Mouse (Mus musculus) left cerebral cortex, postnatal 36 days (tissue): ENCODE results near the gene Nos1. TPM values are rescaled to one million over a fixed set of nuclear protein-coding genes. Genes with fewer than 3 reads are reported as not detected.

ENCODE experiments used
- DNase-seq, 2 experiments: peaks; one replicate each; pipeline ENCODE4 v3.0.0; 2021 to 2022; ENCODE audit warnings: low spot score in 2 of 2, mixed read lengths in 1 of 2
- intact Hi-C: fragments of 180-260 bp; cut with DNase I; formaldehyde crosslinking; loops from one replicate; pipeline ENCODE4 v1.15.1; 2025
- total RNA-seq, 2 experiments: library from RNA; stranded (reverse); gene quantifications; 2 replicates each; pipeline ENCODE4 v1.2.3; 2021

The Nos1 gene
- 10 to 100 TPM; 26.0 to 31.0 TPM for total RNA-seq

- DNase-seq, result no peak
- intact Hi-C loops, result no loop called here
These were observed at the start of gene Nos1 for GRCm38 (mm10) chr5:117780681-117781080. TSS of gene Nos1 (plus strand) at chr5:117781032.

DNA sequence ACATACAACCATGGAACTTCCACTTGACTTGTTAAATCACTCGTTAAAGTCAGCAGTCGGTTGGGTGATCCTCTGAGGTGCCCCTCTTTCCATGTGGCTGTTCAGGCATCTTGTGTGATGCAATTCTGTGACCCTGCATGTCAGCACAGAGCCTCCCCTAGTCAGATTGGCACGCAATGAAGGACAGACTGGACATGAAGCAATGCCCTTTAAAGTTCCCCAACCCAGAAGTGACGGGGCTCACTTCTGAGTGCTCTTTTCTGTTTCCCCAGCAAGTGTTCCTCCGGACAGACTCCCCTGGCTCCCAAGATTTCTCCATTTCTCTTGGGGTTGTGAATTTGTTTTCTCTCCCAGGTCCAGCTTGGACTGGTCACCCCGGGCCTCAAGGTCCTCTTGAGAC, 49.5 kb upstream of the Nos1 start:
- intact Hi-C loops, result no loop called here
- DNase-seq, result no peak

GRCm38 (mm10) chr5:117744654-117745178, 36.1 kb upstream of the Nos1 start:
- intact Hi-C loops, result no loop called here
- peak; percentile 11 to 15 for DNase-seq

DNA sequence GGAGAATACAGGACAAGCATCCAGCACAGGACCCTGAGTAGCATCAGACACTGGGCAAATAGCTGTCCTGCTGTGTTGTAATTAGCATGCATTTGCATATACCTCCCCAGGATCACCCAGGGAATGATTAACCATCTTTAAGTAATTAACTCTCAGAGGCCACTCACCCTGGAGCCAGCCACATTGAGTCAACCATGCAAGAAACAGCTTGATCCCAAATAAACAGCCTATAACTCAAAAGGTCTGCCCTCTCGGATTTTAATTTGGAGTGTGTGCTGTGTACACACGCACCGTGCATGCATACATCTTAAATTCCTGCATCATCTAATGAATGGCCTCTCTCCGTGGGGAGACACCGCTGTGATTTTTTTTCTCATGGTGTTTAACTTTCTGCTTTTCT, 31.5 kb upstream of the Nos1 start:
- DNase-seq, result no peak
- intact Hi-C loops, result no loop called here

- no peak for DNase-seq
- intact Hi-C loops, result no loop called here
These were observed 22.9 kb upstream of the Nos1 start for GRCm38 (mm10) chr5:117757696-117758482.

GRCm38 (mm10) chr5:117761181-117761832, 19.5 kb upstream of the Nos1 start:
- intact Hi-C loops, result no loop called here

DNA sequence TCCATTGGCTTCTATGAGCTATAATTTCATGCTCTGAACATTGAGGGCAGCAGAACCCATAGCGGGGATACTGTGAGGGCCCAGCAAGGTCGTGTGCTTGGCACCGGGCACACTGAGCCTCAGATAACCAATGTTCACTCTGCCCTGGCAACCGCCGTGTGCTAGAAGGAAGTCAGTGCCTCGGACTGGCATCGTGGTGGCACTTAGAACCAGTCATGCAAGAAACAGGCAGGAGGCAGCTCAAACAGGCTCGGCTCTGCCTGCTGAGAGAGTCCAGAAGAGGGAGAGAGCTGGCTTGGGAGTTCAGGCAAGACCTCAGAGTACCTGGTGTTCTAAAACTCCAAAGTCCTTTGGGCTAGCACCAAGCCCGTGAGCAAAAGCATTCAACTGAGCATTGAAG, 16.3 kb upstream of the Nos1 start:
- no peak for DNase-seq
- intact Hi-C loops, result no loop called here

More at GRCm38 (mm10) chr5:117761181-117761832, 19.5 kb upstream of the Nos1 start:
- no peak for DNase-seq

- intact Hi-C loops, result no loop called here
- no peak for DNase-seq
These were observed 1.7 kb upstream of the Nos1 start for GRCm38 (mm10) chr5:117779175-117779574.

- DNase-seq, result no peak
- intact Hi-C loops, result no loop called here
These were observed 346 bp downstream of the Nos1 start for GRCm38 (mm10) chr5:117781178-117781577.

DNA sequence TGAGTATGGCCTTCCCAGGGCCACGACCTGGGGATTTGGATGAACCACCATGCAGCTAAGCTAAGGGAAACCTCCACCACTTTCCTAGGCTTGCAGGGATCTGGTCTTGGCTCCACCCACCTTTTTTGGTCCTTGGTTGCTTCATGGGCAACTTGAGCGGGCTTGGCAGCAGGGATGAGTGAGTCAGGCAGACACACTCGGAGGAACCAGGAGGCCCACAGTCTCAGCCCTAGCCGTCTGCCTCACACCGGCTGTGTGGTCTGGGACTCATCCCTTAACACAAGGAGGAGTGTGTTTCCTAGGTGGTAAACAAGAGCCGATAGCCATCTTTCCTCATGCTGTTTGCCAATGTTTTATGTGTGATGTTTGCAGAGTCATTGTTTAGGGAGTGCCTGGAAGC, 9.2 kb downstream of the Nos1 start:
- intact Hi-C loops, result no loop called here
- DNase-seq, result peak; percentile 20 to 59

GRCm38 (mm10) chr5:117791875-117792274, 11.0 kb downstream of the Nos1 start:
- no peak for DNase-seq
- intact Hi-C loops, result no loop called here

- intact Hi-C loops, result no loop called here
These were observed 20.0 kb downstream of the Nos1 start for GRCm38 (mm10) chr5:117800849-117801248.

DNA sequence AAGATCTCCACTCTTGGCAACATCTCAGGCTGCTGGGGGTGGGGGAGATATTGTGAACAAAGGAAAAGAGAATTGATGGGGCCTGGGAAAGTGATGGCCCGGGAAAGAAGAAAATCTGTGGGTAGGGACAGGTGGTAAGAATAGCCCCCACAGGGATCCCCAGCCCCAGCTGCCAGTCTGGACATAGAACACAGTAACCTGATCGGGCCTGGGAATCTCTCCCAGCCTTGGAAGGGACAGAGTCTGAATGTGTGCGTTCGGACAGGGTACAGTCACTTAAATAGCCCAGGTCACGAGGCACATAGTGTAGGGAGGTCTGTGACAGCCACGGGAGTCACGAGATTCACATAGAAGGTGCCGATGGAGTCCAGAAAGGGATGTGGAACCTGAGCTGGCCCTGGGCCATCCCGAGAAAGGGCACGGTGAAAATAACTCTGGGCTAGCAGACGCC, 21.3 kb downstream of the Nos1 start:
- intact Hi-C loops, result no loop called here
- DNase-seq, result no peak

More at GRCm38 (mm10) chr5:117800849-117801248, 20.0 kb downstream of the Nos1 start:
- DNase-seq, result no peak

DNA sequence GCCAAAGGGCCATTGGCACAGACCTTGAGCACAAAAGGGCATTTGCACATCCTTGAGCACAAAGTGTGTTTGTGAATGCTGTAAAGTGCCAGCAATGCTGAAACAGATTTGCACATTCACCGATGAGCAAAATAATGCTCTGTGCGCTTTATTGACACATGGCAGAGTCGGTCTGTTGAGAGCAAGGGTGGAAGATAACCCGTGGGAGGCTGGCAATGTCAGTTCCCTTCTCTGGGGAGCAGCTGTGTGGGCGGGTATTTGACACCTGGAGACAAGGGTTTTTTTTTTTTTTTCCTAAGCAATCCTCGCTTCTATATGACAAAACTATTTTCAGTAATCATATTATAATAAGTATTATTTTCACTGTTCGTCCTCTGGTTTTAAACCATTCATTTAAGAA, 22.7 kb downstream of the Nos1 start:
- intact Hi-C loops, result no loop called here
- DNase-seq, result no peak

GRCm38 (mm10) chr5:117810930-117811329, 30.1 kb downstream of the Nos1 start:
- intact Hi-C loops, result no loop called here
- DNase-seq, result no peak

DNA sequence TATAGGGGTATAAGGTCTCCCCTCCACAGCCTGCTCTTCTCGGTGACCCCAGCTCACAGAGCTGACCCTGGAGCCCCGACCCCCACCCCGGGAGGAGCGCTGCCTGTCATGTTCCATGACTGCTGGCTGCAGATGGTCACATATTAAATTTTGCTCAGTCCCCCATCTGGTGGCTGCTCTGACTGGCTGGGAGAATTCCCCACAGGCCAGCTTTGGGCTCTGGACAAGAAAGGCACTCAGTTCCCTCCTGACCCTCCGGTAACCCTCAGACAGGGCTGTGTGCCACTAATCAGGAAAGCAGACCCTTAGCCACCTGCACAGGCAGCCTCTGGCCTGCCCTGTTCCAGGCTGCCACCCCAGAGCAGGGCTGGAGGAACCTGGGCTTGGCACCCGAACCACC, 38.0 kb downstream of the Nos1 start:
- intact Hi-C loops, result no loop called here
- no peak for DNase-seq

DNA sequence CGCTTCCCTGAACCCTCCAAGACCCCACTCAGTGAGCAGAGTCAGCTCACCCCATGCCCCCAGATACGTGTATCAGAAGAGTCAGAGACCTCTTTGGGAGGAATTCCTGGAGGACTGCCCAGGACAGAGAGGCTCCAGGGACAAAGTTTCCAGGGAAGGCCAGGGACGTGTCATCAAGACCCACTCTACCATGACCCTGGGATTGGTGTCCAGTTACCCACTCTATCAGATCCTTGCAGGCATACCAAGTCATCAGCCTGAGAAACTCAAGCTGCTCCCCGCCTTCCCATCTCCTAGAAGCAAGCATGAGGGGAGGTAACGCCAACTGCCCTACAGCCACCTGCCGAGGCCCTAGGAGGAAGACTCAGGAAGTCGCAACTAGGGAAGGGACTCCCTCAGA, 39.6 kb downstream of the Nos1 start:
- intact Hi-C loops, result no loop called here

DNA sequence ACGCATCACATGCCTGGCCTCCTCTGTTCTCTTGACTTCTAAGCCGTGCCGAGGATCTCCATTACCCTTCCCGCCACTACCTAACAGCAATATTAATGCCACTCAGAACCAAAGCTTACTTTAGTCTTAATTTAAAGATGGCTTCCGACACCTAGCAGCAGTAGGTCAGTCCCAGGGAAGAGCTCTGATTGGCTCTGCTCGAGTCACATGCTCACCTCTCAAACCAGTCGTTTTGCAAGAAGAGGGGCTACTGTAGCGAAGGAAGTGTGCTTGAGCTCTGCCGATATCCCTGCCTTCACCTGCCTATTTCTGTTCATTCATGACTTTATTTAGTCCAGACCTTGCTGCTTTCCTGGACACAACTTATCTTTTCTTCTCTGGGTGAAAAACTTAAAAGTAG, 43.0 kb downstream of the Nos1 start:
- DNase-seq, result no peak
- intact Hi-C loops, result no loop called here

More for the DNA sequence above, 39.6 kb downstream of the Nos1 start:
- no peak for DNase-seq

GRCm38 (mm10) chr5:117824486-117824885, 43.7 kb downstream of the Nos1 start:
- intact Hi-C loops, result no loop called here
- no peak for DNase-seq

DNA sequence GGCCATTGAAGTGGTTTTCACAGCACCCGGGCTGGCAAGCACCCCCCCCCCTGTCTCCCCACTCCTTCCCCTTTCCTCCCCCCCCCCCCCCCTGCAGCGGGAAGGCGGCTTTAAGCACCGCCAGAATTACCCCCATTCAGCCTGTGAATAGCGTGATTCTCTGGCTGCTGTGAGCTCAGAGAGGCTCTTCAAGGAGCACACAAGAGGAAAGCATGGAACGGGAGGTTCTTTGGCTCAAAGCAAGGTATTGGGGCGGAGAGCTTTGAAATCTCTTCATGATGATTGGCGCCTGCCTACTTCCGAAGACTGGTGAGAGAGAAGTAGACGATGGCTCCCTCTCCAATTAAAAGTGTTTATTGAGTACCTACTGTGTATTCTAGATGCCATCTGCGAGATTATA, 44.5 kb downstream of the Nos1 start:
- DNase-seq, result no peak
- intact Hi-C loops, result no loop called here

GRCm38 (mm10) chr5:117827366-117827765, 46.5 kb downstream of the Nos1 start:
- no peak for DNase-seq
- intact Hi-C loops, result no loop called here
